Mouse (Mus musculus) lung, adult 2 months (tissue): ENCODE results near the gene Sec63. TPM values are rescaled to one million over a fixed set of nuclear protein-coding genes. Genes with fewer than 3 reads are reported as not detected.

Experiments used
- DNase-seq: peaks from one replicate; pipeline ENCODE4 v3.0.0; 2022
- H3K4me1 ChIP-seq: fragments of 200-500 bp; 2 replicates; pipeline ENCODE4 v1.6.1; 2011; ENCODE audit warnings: low read length; ENCODE audit not compliant: control insufficient read depth, insufficient read depth
- H3K4me3 ChIP-seq: fragments of 200-500 bp; replicated peaks from 2 replicates; pipeline ENCODE3; 2011; ENCODE audit warnings: low read depth, mild to moderate bottlenecking, control low read depth, low read length; ENCODE audit errors: extremely low read depth
- CTCF ChIP-seq: fragments of 200-500 bp; IDR thresholded peaks from 2 replicates; pipeline ENCODE4 v1.5.1; 2011; ENCODE audit warnings: mild to moderate bottlenecking, low read length, control low read depth; ENCODE audit not compliant: insufficient read depth
- POLR2A ChIP-seq: fragments of 200-500 bp; IDR thresholded peaks from 2 replicates; pipeline ENCODE4 v1.6.1; 2011; ENCODE audit warnings: low read depth, mild to moderate bottlenecking, control low read depth, low read length, borderline replicate concordance; ENCODE audit errors: extremely low read depth
- WGBS: fragments of 180-500 bp; shearing (Covaris S2); methylation state at CpG from one replicate; pipeline ENCODE4 v1.1.7; 2018; 5-methylcytosine and 5-hydroxymethylcytosine counted together
- polyA plus RNA-seq: library from polyadenylated mRNA; depleted of rRNA; stranded (reverse); fragments of >200 nt; gene quantifications from 2 replicates; pipeline ENCODE4 v1.2.3, GENCODE M21; 2012; rRNA removed

Gene Sec63
- 12.9 and 16.4 TPM in 2 replicates for polyA plus RNA-seq

DNA sequence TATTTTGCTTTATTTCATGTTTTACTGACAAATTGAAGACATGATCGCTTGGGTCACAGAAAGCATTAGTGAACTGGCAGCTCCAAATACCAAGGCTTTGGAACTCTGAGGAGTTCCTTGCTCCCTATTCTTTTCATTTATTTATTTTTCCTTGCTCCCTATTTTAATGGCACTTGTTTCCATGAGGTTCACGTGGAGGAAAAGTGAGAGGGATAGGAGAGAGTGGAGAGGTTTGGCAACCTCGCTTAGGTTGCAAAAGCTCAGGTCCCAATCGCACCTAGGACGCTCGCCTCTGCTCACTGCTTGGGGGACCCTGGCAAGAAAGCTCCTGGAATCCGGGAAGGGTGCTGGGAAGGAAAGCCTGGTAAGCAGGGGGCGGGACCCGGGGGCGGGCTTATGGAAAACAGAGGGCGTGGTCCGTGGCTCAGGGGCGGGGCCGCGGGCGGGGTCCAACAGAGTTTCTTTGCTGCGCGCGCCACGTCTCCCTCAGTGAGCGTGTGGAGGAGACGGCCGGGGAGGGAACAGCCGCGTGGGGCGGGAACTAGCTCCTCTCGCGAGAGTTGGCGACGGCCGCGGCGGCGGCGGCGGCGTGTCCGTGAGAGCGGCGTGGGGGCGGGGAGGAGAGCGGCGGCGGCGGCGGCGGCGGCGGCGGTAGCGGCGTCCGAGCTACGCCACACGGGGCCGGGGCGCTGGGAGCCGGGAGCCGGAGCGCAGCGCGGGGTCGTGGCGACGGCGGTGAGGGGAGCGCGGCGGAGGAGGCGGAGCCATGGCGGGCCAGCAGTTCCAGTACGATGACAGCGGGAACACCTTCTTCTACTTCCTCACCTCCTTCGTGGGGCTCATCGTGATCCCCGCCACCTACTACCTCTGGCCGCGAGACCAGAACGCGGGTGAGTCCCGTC lies at the start of gene Sec63:
Gene Sec63, plus strand, starts transcription at position 498 of the 902 bp plus-strand sequence.
- Histone ChIP-seq H3K4me1 (peaks cover 2% of the 10 kb centered on the region; the same call in 1 of the 2 replicates), H3K4me3 (peak within 1 kb of the TSS; percentile 94)
- WGBS = 1% methylated on average over 74 of the region's 81 CpGs
- TF ChIP-seq CTCF (no peak), POLR2A (peak; percentile 38; the same call in 1 of the 2 replicates)
- peak; percentile 98 for DNase-seq

DNA sequence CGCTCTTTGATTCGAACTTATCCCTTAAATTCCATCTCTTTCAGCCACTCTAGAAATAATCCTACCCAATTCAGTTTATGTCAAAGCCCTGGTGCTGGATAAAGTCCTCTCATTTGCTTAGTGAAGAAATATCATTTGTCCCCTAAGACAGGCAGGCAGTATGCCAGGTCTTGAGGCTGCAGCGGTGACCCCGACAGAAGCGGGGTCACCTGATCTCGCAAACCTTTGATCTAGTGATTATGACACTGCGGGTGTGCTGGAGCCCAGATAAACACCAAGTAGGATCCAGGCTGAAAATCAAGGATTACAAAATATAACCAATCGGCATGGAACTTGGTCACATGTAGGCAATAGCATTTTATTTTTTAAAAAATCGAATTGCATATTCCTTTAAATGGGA lies 46.6 kb upstream of the Sec63 start:
- DNase-seq = no peak
- no peaks in the 10 kb centered on the region for H3K4me1 ChIP-seq
- no peak overlapping the region for H3K4me3 ChIP-seq
- no peak for TF ChIP-seq POLR2A
- no peak for TF ChIP-seq CTCF
- 16% methylated on average over 9 of the region's 9 CpGs for WGBS

DNA sequence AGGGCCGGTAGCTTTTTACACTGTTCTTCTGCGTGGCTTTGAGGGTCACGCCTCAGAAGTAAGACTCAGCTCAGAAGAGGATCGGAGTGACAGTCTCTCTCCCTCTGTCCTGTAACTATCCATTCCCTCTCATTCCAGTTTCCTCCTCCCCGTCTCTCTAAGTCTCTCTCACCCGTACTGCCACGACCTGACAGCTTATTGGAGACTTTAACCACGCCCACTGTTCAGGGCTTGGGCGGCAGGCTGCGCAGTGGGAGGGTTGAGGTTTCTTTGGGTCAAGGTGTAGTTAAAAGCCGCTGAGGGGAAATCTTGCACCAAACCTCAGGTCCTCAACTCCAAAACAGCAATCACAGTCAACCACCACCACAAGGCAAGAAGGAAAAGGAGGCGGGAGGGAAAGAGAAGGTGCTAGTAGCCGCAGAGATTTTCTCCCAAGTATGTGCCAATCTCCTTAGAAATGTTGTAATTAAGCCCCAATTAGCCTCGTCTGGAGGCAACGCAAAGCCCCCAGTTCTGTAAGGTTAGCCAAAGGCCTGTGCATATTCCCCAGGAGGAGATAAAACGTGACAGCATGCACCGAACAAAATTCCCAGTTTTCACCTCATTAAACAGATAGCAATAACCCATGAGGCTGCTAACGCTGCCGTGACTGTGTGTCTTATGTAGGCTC lies 45.8 kb upstream of the Sec63 start:
- H3K4me1 ChIP-seq = no peaks in the 10 kb centered on the region
- TF ChIP-seq POLR2A (no peak), CTCF (no peak)
- WGBS = 25% methylated on average over 19 of the region's 19 CpGs
- no peak overlapping the region for H3K4me3 ChIP-seq
- no peak for DNase-seq

DNA sequence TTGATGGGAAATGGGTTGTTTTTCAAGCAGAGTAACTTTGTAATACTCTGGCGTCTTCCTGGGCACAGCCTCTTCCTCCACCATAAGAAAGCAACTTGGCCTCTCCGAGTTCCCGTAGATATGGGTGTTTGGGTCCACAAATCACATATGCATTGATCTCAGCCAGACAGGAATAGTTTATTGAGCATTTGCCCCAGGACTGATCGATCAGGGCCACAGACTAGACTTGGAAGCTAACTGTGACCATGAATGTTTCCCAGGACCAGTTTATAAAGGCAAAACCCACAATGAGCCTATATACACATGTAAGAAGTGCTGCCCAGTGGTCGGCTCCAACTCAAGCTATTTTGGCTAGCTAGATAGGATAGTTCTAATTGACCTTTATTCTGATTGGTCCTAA lies 39.2 kb upstream of the Sec63 start:
- no peak for TF ChIP-seq CTCF
- TF ChIP-seq POLR2A = no peak
- WGBS = 89% methylated on average over 5 of the region's 5 CpGs
- Histone ChIP-seq H3K4me3 (no peak overlapping the region), H3K4me1 (no peaks in the 10 kb centered on the region)
- no peak for DNase-seq

DNA sequence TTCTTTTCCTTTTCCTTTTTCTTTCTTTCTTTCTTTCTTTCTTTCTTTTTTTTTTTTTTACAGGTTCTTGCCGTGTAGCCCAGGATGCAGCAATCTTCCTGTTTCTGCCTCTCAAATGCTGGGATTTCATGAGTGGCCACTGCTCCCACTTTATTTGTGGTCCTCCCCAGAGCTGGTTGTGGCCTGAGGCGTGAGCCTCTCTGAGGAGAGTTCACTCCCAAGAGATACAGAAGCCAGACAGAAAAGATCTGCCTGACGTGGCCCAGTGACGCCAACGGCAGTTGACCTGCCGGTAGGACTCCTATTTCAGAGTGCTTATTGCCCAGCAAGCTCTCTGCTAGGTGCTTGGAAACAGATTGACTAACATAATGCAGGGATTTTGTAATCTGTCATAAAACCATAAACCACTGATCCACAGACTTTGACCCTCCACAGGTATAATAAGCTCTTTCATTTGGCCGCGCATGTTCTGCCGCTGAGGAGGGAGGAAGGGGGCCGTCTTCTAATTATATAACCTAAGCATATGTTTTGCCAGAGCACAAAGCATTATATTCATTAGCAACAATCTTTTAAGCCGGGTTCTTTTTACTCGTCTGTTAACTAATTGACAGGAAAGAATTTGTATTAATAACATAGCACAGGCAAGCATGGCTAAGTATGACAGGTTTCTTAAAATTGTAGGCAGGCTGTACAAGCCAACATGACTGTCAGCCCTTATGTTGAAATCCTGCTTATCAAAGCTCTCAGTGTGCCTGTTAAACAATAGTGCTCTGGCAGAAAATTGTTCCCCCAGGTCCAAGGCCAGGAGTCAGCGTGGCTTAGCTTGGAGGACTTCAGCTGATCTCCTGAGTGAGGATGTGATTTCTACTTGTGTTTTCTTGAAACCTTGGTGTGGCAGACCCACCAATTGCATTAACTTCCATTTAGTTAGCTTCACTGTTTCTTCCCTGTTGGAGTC lies 37.7 kb upstream of the Sec63 start:
- no peak for DNase-seq
- WGBS = 82% methylated on average over 13 of the region's 13 CpGs
- TF ChIP-seq POLR2A (no peak), CTCF (no peak)
- H3K4me1 ChIP-seq = no peaks in the 10 kb centered on the region
- H3K4me3 ChIP-seq = no peak overlapping the region

DNA sequence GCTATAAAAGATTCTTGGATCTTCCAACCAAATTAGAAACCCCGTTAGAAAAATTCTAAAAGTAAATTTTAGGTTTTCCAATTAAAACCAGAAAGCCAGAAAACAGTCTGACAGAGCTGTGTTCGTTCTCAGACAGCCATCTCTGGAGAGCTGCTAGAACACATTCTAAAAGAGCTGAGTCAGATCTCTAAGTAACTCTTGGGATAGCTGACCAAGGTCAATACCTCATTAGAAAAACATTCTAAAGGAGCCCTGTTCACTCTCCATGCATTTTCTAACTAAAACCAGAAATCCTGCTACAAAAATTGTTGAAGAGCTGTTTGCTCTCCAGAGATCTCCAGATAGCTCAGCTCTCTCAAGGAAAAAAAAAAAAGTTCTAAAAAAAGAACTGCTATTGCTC lies 31.7 kb upstream of the Sec63 start:
- DNase-seq = no peak
- no peak for TF ChIP-seq POLR2A
- TF ChIP-seq CTCF = no peak

DNA sequence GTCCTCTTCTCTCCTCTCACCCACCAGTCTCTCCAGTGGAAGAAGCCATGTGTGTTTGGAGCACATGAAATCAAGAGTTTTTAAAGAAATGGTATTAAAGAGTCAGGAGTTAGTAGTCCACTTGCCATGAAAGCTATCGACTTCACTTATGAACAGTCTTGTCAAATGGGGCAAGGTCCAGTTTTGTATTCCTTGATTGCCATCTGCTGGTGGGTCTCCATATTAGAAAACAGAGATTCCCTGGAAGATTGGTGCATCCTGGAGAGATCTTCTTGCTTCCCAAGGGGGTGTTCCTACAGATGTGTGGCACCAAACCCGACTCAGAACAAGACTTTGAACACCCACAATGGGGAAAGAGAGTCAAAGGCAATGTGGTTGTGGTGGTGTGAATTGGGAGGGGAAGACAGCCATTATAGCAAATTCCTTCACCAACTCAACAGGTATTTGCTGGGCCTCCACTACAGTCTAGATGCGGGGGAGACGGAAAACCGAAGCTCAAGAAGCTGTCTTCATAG lies 26.7 kb upstream of the Sec63 start:
- no peak for TF ChIP-seq POLR2A
- no peak for TF ChIP-seq CTCF
- DNase-seq = no peak
- Histone ChIP-seq H3K4me3 (no peak overlapping the region), H3K4me1 (no peaks in the 10 kb centered on the region)
- 58% methylated on average over 5 of the region's 5 CpGs for WGBS

More for the DNA sequence above, 31.7 kb upstream of the Sec63 start:
- Histone ChIP-seq H3K4me1 (no peaks in the 10 kb centered on the region), H3K4me3 (no peak overlapping the region)
- WGBS = 63% methylated on average over 2 of the region's 2 CpGs

DNA sequence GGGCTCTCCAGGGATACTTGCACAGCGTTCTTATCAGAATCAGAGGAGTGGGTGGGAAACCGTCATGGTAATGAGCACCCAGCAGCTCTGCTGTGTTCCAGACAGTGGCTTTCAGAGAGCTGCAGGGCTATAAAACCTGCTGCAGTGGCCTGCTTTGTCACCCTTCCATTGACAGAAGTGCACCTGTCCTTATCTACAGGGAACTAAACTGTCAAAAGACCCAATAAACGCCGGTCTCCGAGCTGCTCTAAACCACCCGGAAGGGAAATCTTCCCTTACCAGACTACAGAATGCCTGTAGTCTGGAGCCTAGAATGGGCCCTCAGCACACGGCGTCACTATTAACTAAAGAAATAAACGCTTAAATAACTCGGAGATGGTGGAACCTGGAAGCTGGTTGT lies 9.5 kb upstream of the Sec63 start:
- Histone ChIP-seq H3K4me1 (no peaks in the 10 kb centered on the region), H3K4me3 (no peak overlapping the region)
- WGBS = 62% methylated on average over 10 of the region's 10 CpGs
- TF ChIP-seq CTCF (no peak), POLR2A (no peak)
- DNase-seq = no peak

DNA sequence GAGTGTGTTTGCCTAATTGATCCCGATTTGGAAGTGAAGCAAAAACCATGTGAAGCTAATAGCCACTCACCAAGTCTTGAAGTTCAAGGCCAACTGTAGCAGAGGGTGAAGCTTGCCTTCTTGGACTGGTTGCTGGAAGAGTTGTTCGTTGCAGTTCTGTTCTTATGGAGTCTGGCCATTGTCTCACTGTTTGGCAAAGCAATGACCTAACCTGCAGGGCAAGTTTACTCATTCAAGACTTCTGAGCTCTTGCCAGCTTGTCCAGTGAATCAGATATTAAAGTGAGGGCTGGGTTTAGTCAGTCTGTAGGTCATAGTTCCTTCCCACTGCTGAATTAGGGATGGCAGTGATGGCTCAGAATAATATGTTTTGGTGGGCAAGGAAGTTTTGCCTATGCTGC lies 7.0 kb upstream of the Sec63 start:
- no peak for DNase-seq
- no peaks in the 10 kb centered on the region for H3K4me1 ChIP-seq
- H3K4me3 ChIP-seq = no peak overlapping the region
- TF ChIP-seq POLR2A (no peak), CTCF (no peak)
- 52% methylated on average over 2 of the region's 2 CpGs for WGBS
